Mouse (Mus musculus) small intestine, adult 2 months (tissue): ENCODE measurements around the gene Lypd6b.

ENCODE experiments used
- CTCF ChIP-seq: fragments of 200-500 bp; IDR thresholded peaks from 2 replicates; pipeline ENCODE4 v1.5.1; 2012; ENCODE audit warnings: low read depth, mild to moderate bottlenecking, control low read depth, inconsistent platforms, low read length, moderate library complexity, mixed read lengths; ENCODE audit not compliant: insufficient replicate concordance, insufficient read length; ENCODE audit errors: extremely low read depth
- POLR2A ChIP-seq: fragments of 200-500 bp; IDR thresholded peaks from 2 replicates; pipeline ENCODE4 v1.6.1; 2012; ENCODE audit warnings: low read depth, mild to moderate bottlenecking, control low read depth, inconsistent platforms, low read length, moderate library complexity

DNA sequence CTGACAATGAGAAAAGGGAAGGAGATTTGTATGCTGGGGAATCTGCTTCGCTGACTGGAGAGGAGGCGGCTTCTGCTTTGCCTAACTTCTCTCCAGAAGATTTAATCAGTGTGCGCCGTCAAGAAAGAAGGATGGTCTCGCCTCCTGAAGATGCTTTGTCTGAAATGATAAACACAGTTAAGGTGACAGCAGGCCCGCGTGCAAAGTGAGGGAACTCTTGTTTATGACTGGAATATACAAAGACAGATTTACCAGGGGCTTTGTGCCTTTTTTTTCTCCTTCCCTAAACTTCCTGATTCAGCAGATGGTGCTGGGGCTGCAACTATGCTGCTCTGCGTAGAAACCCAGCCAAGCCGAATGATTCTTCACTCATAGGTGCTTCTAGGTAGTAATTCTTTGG, 131.2 kb downstream of the Lypd6b start:
- no peak for TF ChIP-seq CTCF
- TF ChIP-seq POLR2A: no peak
